Mouse (Mus musculus) leukemia stem cell, adult 10-12 weeks (primary cell): ENCODE results near the gene Gm648. TPM values are rescaled to one million over a fixed set of nuclear protein-coding genes. Genes with fewer than 3 reads are reported as not detected.

Source experiments
- polyA plus RNA-seq: library from polyadenylated mRNA; stranded (reverse); fragments of >175 nt; gene quantifications from 2 replicates; pipeline ENCODE4 v1.2.3, GENCODE M21; 2012; ENCODE audit warnings: low replicate concordance

Gm648 gene
- not detected in 2 replicates for polyA plus RNA-seq

DNA sequence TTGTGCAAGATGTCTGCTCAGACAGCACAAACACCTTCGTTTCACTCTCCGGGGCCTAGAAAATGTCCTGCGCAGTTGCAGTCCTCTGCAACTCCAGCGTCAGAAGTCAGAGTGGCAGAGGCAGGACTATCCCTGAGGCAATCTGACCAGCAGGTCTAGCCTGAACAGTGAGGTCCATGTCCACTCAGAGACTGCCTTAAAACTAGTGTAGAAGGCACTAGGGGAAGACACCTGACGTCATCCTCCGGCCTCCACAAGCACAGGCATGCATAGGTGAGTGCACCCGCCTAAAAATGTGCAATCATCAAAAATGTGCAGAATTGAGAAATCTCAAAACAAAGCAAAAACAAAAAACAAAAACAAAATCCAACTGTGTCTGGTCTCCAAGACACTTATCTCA lies at the start of gene Gm648:
TSS of gene Gm648 (minus strand) at position 101 of the 400 bp plus-strand sequence.

DNA sequence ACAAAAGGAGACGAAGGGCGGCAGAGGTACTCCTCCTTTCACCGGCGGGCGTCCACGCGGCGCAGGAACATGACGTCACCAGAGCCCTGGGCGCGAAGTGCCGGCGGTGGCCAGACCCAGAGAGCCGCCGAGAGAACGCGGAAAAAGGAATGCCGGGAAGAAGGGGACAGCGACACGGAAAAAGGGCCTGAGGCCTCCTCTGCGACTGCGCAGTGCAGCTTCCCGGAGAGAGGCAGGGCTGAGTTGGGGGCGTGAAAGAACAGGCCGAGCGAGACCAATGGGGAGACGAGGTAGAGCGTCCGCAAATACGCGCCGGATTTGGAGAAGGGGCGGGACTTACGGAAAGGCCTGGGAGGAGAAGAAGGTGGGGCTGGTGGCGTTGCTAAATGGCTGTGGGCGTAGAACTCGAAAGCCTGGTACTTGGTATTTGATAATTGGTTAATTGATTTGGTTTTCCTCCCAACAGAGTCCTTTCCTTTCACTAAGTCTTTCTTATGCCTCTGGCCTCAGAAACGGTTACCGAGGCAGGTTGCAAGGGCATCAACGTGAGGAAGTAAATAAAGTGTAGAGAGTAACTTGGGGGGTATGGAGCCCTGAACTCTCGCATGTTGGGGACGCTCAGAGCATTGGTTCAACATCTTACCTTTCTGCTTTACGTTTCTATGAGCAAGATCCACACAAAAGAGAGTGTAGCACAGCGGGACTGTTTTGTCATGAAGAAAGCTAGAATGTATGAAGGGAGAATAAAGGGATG lies 48.7 kb upstream of the Gm648 start, which contains the start of gene Mmgt1:
TSS of gene Mmgt1 (minus strand) at position 183 of the 754 bp plus-strand sequence.

DNA sequence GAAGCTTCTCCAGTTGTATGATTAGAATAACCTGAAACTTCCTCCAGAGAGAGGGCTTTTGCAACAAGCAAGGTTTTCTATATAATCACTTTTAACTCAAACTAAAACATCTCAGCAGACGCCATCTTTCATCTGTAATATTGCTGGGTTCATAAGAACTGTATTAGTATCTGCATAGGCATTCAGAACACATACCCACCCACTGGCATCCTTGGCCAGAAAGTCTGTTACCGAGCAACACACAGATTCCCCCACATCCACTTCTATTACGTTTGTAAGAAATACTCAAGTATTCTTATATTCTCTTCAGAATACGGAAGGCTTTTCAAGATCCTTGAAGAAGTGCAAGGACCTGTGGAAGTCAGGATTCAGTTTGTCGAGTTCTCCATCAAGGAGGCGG lies 25.0 kb downstream of the Gm648 start, which contains the start of gene Gm10477:
TSS of gene Gm10477 (plus strand) at position 301 of the 400 bp plus-strand sequence.

Other genes starting within 250 kb of the Gm648 start
- gene Zfp449, start 203.2 kb downstream of the Gm648 start, polyA plus RNA-seq = not detected in 2 replicates
- gene Smim10l2a, start 175.0 kb downstream of the Gm648 start, polyA plus RNA-seq = 0.11 TPM in 2 replicates
- not detected in 2 replicates for gene Gm2174, start 101.6 kb downstream of the Gm648 start, polyA plus RNA-seq
- gene Ints6l, start 94.7 kb downstream of the Gm648 start, polyA plus RNA-seq = 2.8 and 7.6 TPM in 2 replicates
- not detected in 2 replicates for gene Gm10477, start 24.9 kb downstream of the Gm648 start, polyA plus RNA-seq
- 0.11 and 1.3 TPM in 2 replicates for gene Mmgt1, start 48.5 kb upstream of the Gm648 start, polyA plus RNA-seq
- 4.3 and 39.6 TPM in 2 replicates for gene Slc9a6, start 60.2 kb upstream of the Gm648 start, polyA plus RNA-seq
- gene Fhl1, start 182.2 kb upstream of the Gm648 start, polyA plus RNA-seq = 0.10 TPM in 1 of 2 replicates, not detected in the other